Mouse (Mus musculus): ENCODE results near the gene Nsd1. TPM values are rescaled to one million over a fixed set of nuclear protein-coding genes. Genes with fewer than 3 reads are reported as not detected.

Nsd1 gene
- polyA plus RNA-seq, 1 experiment from 2014 or later = 83.4 TPM

GRCm38 (mm10) chr13:55203740-55204139 is 5.8 kb upstream of the Nsd1 start:
- no peak for ATAC-seq (ENCODE audit: low FRiP score)
- H3K9me3 ChIP-seq = no peaks in the 10 kb centered on the region
- H3K4me3 ChIP-seq (replicated peaks) = no peak overlapping the region
- H3K36me3 ChIP-seq (replicated peaks) = no peaks in the 10 kb centered on the region
- H3K4me1 ChIP-seq = no peaks in the 10 kb centered on the region
- no peaks in the 10 kb centered on the region for H3K27me3 ChIP-seq
- WGBS = 87% methylated on average over 9 of the region's 9 CpGs
- H3K9ac ChIP-seq = no peak overlapping the region
- no peak overlapping the region for H3K4me2 ChIP-seq
- H3K27ac ChIP-seq = no peak overlapping the region

DNA sequence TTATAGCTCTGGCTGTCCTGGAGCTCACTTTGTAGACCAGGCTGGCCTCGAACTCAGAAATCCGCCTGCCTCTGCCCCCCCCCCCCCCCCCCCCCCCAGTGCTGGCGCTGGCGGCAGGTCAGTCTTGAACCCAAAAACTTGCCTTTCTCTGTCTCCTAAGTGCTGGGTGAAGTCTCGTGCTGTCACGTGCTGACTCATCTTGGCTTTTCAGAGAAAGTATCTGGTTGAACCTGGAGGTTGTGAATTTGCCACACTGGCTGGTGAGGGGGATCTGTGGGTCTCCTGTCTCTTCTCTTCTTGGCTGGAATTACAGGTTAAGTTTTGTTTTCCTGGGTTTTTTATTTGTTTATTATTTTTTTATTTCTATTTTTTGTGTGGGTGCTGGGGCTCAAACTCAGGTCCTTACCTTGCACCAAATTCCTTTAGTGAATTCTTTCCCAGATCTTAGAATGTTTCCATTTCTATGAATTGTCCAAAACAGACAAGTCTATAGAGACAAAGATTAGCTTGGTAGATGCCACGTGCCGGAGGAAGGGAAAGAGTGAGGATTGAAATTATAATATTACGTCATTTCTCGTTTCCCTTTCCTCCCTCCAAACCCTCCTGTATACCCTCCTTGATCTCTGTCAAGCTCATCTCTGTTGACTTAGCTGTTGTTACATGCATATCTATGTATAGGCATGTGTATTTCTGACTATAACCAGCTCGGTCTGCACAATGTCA is 4.8 kb upstream of the Nsd1 start:
- Histone ChIP-seq H3K27me3 (no peaks in the 10 kb centered on the region), H3K9ac (no peak overlapping the region), H3K36me3 (replicated peaks) (no peaks in the 10 kb centered on the region), H3K4me3 (replicated peaks) (no peak overlapping the region), H3K4me1 (peaks cover 3% of the 10 kb centered on the region; the same call in 1 of the 2 replicates), H3K27ac (no peak overlapping the region), H3K9me3 (no peaks in the 10 kb centered on the region), H3K4me2 (no peak overlapping the region)
- WGBS = 89% methylated on average over 8 of the region's 11 CpGs
- no peak for ATAC-seq (ENCODE audit: low FRiP score)

DNA sequence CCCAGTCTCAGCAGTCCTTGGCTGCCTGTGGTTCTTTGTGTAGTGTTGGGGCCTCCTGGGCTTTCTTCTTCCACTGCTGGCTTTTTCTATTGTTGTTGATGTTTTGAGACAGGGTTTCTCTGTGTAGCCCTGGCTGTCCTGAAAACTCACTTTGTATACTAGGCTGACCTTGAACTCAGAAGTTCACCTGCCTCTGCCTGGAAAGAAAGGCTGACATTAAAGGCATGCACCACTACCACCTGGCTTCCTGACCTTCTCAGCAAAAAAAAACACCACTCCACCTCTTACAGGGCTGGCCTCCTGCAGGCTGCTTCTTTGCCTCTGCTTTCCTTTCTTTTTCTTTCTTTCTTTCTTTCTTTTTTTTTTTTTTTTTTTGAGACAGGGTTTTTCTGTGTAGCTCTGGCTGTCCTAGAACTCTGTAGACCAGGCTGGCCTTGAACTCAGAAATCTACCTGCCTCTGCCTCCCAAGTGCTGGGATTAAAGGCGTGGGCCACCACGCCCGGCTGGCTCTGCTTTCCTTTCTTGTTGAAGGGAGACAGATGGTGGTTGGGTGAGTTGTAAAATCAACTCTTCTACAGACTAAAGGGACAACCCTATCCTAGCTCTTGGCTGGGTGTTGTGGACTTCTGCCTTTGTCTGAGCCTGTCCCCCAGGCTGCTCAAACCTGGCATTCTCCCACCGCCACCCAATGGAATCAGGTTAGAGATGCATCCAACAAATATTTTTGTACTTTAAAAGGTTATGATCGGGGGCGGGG is 4.0 kb upstream of the Nsd1 start:
- Histone ChIP-seq H3K9ac (no peak overlapping the region), H3K9me3 (no peaks in the 10 kb centered on the region), H3K4me1 (peaks cover 11% of the 10 kb centered on the region), H3K4me2 (no peak overlapping the region), H3K27me3 (no peaks in the 10 kb centered on the region), H3K4me3 (replicated peaks) (no peak overlapping the region), H3K36me3 (replicated peaks) (no peaks in the 10 kb centered on the region), H3K27ac (no peak overlapping the region)
- WGBS = 95% methylated on average over 6 of the region's 6 CpGs
- no peak for ATAC-seq (ENCODE audit: low FRiP score)

DNA sequence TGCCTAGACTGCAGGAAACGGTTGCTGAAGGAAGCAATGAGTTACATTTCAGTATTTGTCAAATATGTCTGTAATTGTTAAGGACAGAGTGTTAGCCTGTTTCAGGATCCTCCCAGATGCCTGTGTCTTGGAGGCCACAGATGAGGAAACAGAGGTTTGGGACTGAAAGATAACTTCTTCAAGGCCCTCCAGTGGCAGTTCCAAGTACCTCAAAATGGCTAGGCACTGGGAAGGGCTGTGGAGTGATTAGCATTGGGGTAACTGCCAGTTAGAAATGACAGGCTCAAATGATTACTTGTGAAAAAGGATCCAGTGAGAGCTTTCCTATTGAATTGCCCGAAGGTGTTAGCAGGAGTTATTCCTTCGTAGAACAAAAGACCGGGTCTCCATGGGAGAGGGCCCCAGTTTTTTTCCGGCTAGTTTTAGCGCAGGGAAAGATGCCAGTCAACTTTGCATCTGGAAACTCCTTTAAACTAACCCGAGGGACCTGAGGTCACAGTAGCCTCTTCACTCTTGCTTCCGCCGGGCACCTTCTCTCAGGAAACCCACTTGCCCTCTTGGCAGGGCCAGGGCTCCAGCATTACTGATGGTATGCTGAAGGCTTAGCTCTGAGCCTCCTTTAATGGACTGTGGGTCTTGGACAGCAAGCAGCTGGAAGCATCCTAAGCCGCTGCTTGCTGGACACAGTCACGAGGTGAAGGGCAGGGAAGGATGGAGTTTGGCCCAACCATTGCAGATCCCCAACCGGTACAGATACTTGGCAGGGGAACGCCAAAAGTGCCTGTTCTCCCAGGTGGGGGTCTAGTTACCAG is 539 bp upstream of the Nsd1 start:
- H3K9me3 ChIP-seq = no peaks in the 10 kb centered on the region
- 0 out of 2 replicates have a peak overlapping the region, but pooled peaks have one; percentile 38 for H3K27ac ChIP-seq
- no peak overlapping the region; the same call in 1 of the 2 replicates for H3K4me2 ChIP-seq
- H3K27me3 ChIP-seq = no peaks in the 10 kb centered on the region
- H3K36me3 ChIP-seq (replicated peaks) = peaks cover 9% of the 10 kb centered on the region
- H3K4me1 ChIP-seq = peaks cover 32% of the 10 kb centered on the region
- ATAC-seq (ENCODE audit: low FRiP score) = no peak
- no peak overlapping the region for H3K4me3 ChIP-seq (replicated peaks)
- 68% methylated on average over 13 of the region's 13 CpGs for WGBS
- H3K9ac ChIP-seq = no peak overlapping the region

- peaks cover 44% of the 10 kb centered on the region for H3K4me1 ChIP-seq
- peak overlapping the region; percentile 98 for H3K9ac ChIP-seq
- H3K27me3 ChIP-seq = no peaks in the 10 kb centered on the region
- peaks cover 18% of the 10 kb centered on the region for H3K36me3 ChIP-seq (replicated peaks)
- H3K27ac ChIP-seq = peak overlapping the region; percentile 99
- H3K4me2 ChIP-seq = peak overlapping the region; percentile 68
- under 1% methylated on average over 74 of the region's 77 CpGs for WGBS
- peak; percentile 59 for ATAC-seq (ENCODE audit: low FRiP score)
- H3K4me3 ChIP-seq (replicated peaks) = peak overlapping the region; percentile 87
- H3K9me3 ChIP-seq = no peaks in the 10 kb centered on the region
Measured at GRCm38 (mm10) chr13:55210193-55210970, 800 bp downstream of the Nsd1 start.

DNA sequence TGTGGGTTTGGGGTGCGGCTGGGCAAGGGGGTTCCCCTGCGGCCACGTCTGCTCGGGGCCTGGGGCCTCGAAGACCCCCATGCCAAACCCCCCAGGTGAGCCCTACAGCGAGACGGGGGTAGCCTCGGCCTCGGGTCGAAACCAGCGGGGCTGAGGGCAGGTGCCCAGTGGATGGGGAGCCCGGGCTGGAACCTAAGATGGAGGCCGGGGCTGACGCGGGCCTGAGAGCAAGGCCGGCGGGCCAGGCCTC is 1.3 kb downstream of the Nsd1 start:
- peaks cover 49% of the 10 kb centered on the region for H3K4me1 ChIP-seq
- no peaks in the 10 kb centered on the region for H3K27me3 ChIP-seq
- no peaks in the 10 kb centered on the region for H3K9me3 ChIP-seq
- peak overlapping the region; percentile 98 for H3K9ac ChIP-seq
- WGBS = under 1% methylated on average over 17 of the region's 17 CpGs
- ATAC-seq (ENCODE audit: low FRiP score) = peak; percentile 68
- peaks cover 21% of the 10 kb centered on the region for H3K36me3 ChIP-seq (replicated peaks)
- H3K4me3 ChIP-seq (replicated peaks) = peak overlapping the region; percentile 87
- H3K4me2 ChIP-seq = peak overlapping the region; percentile 68
- peak overlapping the region; percentile 99 for H3K27ac ChIP-seq

DNA sequence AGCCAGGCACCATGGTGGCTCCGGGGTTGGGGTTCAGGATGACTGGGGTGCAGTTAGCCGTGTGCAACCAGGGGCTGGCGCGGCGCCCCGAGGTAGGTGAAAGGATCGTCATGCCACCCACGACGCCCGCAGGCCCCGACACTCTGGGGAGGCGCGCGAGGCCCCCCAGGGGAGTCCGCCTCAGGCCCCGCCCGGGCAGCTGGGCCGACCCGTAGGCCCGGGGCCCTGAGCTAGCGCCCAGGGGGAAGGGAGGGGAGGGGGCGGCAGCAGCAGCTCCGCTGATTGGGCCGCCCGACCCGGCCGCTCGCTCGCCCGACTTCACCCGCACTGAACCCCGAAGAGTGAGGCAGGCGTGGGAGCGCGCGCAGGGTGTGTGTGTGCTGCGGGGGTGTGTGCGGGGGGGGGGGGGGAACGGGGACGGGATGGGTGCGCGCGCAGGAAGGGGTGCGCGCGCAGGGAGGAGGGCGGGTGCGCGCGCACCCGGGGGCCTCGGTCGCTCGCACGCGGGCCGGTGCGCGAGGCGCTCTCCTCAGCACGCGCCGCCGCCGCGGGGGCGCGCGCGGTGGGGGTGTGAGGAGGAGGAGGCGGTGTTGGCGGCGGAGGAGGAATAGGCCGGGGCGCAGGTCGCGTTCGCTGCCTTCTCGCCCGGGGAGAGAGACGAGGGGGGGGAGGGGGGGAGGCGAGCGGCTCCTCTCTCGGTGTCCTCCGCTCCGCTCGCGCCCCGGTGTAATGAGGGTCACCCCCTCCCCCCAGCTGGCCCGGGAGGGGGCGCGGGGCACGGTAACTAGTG is 1.8 kb downstream of the Nsd1 start:
- peak overlapping the region; percentile 68 for H3K4me2 ChIP-seq
- peaks cover 27% of the 10 kb centered on the region for H3K36me3 ChIP-seq (replicated peaks)
- H3K27ac ChIP-seq = peak overlapping the region; percentile 99
- H3K9ac ChIP-seq = peak overlapping the region; percentile 98
- no peaks in the 10 kb centered on the region for H3K27me3 ChIP-seq
- no peaks in the 10 kb centered on the region for H3K9me3 ChIP-seq
- peak; percentile 80 for ATAC-seq (ENCODE audit: low FRiP score)
- under 1% methylated on average over 48 of the region's 93 CpGs for WGBS
- H3K4me3 ChIP-seq (replicated peaks) = peak overlapping the region; percentile 87
- peaks cover 54% of the 10 kb centered on the region for H3K4me1 ChIP-seq

- H3K36me3 ChIP-seq (replicated peaks) = peaks cover 31% of the 10 kb centered on the region
- H3K9me3 ChIP-seq = no peaks in the 10 kb centered on the region
- peaks cover 58% of the 10 kb centered on the region for H3K4me1 ChIP-seq
- H3K4me3 ChIP-seq (replicated peaks) = peak overlapping the region; percentile 87
- peak overlapping the region; percentile 98 for H3K9ac ChIP-seq
- H3K27me3 ChIP-seq = no peaks in the 10 kb centered on the region
- 0% methylated on average over 4 of the region's 32 CpGs for WGBS
- peak overlapping the region; percentile 68 for H3K4me2 ChIP-seq
- peak; percentile 69 for ATAC-seq (ENCODE audit: low FRiP score)
- peak overlapping the region; percentile 99 for H3K27ac ChIP-seq
Measured at GRCm38 (mm10) chr13:55212011-55212360, 2.4 kb downstream of the Nsd1 start.

GRCm38 (mm10) chr13:55212361-55213137 is 3.0 kb downstream of the Nsd1 start:
- H3K9me3 ChIP-seq = no peaks in the 10 kb centered on the region
- under 1% methylated on average over 54 of the region's 58 CpGs for WGBS
- peaks cover 37% of the 10 kb centered on the region for H3K36me3 ChIP-seq (replicated peaks)
- H3K4me2 ChIP-seq = peak overlapping the region; percentile 68
- H3K9ac ChIP-seq = peak overlapping the region; percentile 98
- ATAC-seq (ENCODE audit: low FRiP score) = peak; percentile 19
- H3K27me3 ChIP-seq = no peaks in the 10 kb centered on the region
- H3K4me1 ChIP-seq = peaks cover 62% of the 10 kb centered on the region
- H3K27ac ChIP-seq = peak overlapping the region; percentile 99
- peak overlapping the region; percentile 87 for H3K4me3 ChIP-seq (replicated peaks)

DNA sequence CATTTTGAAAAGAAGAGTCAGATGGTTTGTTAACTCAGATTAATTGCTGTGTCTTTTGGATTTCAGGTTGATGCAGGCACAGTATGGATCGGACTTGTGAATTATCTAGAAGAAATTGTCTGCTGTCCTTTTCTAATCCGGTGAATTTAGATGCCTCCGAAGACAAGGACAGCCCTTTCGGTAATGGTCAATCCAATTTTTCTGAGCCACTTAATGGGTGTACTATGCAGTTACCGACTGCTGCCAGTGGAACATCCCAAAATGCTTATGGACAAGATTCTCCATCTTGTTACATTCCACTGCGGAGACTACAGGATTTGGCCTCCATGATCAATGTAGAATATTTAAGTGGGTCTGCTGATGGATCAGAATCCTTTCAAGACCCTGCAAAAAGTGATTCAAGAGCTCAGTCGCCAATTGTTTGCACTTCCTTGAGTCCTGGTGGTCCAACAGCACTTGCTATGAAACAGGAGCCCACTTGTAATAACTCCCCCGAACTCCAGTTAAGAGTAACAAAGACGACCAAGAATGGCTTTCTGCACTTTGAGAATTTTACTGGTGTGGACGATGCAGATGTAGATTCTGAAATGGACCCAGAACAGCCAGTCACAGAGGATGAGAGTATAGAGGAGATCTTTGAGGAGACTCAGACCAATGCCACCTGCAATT is 3.7 kb downstream of the Nsd1 start:
- peaks cover 69% of the 10 kb centered on the region for H3K4me1 ChIP-seq
- no peaks in the 10 kb centered on the region for H3K27me3 ChIP-seq
- peak overlapping the region; percentile 87 for H3K4me3 ChIP-seq (replicated peaks)
- 66% methylated on average over 10 of the region's 10 CpGs for WGBS
- peak overlapping the region; percentile 99 for H3K27ac ChIP-seq
- H3K4me2 ChIP-seq = peak overlapping the region; percentile 68
- H3K9ac ChIP-seq = peak overlapping the region; percentile 98
- H3K9me3 ChIP-seq = no peaks in the 10 kb centered on the region
- H3K36me3 ChIP-seq (replicated peaks) = peaks cover 44% of the 10 kb centered on the region
- ATAC-seq (ENCODE audit: low FRiP score) = no peak
